Mouse (Mus musculus) liver, adult 2 months (tissue): ENCODE data around the gene Gpat2.

ENCODE experiments used
- CTCF ChIP-seq: fragments of 200-500 bp; IDR thresholded peaks from 2 replicates; pipeline ENCODE4 v1.5.1; 2011; ENCODE audit warnings: low read depth, low read length, control low read depth
- POLR2A ChIP-seq: fragments of 200-500 bp; IDR thresholded peaks from 2 replicates; pipeline ENCODE4 v1.6.1; 2011; ENCODE audit warnings: low read length, control low read depth; ENCODE audit not compliant: insufficient read depth; ENCODE audit errors: extremely low read depth

- TF ChIP-seq POLR2A = no peak
- no peak for TF ChIP-seq CTCF
These were observed 24.7 kb downstream of the Gpat2 start for GRCm38 (mm10) chr2:127449691-127450090.
